Mouse (Mus musculus) kidney, postnatal 4 days (tissue): Measurements from ENCODE around the gene Uhrf1.

Experiments used
- DNase-seq, 2 experiments: peaks; one replicate each; pipeline ENCODE4 v3.0.0; 2021; ENCODE audit warnings: mixed read lengths in 2 of 2

Gene Uhrf1

GRCm38 (mm10) chr17:56350694-56351093, 47.6 kb downstream of the Uhrf1 start:
- DNase-seq = peak; percentile 91 to 93

DNA sequence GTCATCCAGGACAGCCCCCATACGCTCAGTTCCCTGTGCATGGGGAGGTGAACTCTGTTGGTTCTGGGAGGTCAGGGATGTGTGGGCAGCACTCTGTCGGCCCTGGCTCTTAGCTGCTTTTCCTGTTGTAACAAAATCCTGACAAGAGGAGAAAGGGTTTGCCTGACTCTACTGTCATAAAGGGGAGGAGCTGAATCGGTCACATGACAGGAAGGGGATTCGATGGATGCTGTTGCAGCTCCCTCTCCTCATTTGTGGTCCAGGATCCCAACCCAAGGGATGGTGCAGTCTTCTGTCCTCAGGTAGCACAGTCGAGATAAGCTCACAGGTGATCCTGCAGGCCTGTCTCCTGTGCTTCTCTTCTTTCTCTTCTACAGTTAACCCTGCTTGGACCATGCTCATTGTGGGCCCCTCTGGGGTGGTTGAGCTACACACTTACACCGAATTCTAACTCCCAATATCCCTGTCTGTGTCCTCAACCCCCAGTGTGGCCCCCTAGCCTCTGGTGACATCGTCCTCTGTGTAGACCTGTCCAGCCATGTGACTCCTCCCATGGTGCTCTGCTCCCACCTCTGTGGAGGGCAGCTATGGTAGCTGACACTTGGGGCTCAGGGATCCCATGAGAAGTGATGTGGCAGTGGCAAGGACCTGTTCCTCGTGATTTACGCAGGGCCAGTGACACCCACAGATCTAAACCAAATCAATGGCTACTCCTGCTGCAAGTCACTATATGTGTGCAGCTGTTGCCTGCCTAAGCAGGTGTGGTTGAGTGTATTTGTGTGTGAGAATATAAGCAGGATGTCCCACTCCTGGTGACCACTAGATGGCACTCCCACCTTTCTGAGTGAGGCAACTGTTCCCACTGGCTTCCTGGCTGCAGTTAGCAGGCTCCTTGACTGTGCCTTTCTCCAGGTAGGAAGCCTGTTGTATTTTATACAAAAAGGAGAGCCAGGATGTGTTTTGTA, 54.1 kb downstream of the Uhrf1 start:
- peak; percentile 78 to 83 for DNase-seq

DNA sequence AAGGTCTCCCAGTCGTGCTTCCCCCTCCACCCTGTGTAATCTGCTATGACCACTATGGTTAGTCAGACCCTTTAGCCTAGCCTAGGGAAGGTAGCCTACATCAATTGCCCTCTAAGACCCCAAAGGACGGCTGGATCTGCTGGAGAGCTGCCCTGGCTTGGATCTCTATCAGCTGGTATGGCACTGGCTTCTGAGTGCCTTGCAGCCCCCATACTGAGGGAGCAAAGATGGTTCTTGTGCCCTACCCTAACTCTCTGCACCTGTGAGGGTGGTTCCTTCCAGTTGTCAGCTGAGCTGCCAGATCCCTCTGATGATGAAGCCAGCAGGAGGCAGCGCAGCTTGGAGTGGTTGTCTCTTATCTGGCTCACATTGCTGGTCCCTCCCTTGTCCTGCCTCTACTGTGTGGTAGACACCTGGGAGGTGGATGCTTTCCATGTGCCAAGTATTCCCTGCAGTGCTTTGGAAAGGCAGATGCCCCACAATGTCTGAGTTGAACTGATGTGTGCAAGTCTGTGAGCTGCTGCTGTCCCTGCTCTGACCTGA, 56.1 kb downstream of the Uhrf1 start:
- no peak for DNase-seq

GRCm38 (mm10) chr17:56359864-56360263, 56.7 kb downstream of the Uhrf1 start:
- no peak for DNase-seq

GRCm38 (mm10) chr17:56360451-56360850, 57.3 kb downstream of the Uhrf1 start:
- no peak for DNase-seq

- no peak for DNase-seq
These were observed 58.4 kb downstream of the Uhrf1 start for GRCm38 (mm10) chr17:56361542-56361941.

DNA sequence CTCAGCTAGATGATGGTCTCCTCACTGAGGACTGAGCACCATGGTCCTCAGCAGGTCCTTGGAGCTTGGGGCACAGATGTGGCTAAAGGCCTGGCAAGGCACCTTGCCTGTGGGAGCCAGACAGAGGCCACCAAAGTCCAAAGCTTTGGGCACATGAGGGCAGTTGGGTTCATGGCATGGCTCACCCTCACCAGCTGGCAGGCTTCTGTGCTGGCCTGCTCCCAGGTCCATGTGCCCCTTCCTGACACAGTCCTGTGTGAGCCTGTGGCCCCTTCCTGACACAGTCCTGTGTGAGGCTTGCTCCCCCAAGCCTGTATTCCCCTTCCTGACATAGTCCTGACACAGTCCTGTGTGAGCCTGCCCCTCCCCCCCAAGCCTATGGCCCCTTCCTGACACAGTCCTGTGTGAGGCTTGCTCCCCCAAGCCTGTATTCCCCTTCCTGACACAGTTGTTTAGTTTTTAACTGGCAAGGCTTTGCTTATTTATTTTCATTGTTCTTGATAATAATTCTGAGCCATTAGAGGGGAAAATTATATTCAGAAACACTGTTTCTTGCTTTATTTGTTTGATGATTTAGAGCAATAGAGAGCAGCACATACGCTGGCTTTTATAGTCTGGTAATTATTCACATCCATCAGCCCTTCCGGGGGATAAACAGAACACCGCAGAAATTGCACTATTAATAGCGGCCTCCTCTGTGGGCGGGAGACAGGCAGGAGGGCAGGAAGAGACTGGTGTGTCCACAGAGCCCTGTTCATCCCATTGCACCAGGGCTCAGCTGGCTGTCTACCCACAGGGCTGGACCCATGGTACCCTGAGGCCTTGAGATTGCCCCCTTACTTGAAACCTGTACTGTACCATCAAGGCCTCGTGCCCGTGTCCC, 62.9 kb downstream of the Uhrf1 start:
- DNase-seq = peak; percentile 47 to 56

DNA sequence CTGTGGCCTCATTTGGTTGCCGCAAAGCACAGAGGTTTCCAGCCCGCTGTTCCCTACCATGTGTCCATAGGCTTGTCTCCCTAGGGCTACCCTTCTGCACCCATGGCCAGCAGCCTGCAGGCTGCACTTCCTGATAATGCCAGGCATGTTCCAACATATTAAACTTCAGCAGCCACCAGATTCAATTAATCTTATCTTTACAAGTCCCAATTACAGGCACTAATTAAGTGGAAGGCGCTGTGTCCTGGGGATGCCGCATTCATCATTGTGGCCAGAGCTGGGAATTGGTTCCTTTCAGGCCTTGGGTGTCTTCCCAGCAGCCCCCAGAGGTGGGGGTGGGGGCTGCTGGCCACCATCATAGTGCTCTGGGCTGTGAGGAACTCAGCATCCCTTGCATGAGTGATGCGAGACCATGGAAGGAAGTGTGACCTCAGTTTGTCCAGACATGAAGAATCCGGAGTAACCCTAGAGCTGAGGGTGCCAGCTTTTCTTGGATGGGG, 65.2 kb downstream of the Uhrf1 start:
- DNase-seq = no peak

DNA sequence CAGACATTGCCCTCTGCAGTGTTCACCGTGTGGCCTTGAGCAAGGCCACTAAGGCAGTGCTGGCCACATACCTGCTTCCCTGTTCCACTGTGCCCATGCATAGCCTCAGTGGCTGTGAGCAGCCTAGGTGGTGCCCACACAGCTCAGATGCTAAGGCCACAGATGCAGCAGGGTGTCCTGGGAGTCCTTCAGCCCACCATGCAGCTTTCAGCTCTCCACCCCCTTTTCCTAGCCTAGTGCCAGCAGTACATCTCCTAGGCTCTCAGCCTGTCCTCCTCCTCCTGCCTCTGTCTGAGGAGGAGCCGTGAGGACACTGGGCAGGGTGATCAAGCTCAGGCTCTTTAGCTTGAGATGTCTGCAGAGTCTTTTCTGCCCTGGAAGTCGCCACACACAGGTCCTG, 67.0 kb downstream of the Uhrf1 start:
- no peak for DNase-seq

DNA sequence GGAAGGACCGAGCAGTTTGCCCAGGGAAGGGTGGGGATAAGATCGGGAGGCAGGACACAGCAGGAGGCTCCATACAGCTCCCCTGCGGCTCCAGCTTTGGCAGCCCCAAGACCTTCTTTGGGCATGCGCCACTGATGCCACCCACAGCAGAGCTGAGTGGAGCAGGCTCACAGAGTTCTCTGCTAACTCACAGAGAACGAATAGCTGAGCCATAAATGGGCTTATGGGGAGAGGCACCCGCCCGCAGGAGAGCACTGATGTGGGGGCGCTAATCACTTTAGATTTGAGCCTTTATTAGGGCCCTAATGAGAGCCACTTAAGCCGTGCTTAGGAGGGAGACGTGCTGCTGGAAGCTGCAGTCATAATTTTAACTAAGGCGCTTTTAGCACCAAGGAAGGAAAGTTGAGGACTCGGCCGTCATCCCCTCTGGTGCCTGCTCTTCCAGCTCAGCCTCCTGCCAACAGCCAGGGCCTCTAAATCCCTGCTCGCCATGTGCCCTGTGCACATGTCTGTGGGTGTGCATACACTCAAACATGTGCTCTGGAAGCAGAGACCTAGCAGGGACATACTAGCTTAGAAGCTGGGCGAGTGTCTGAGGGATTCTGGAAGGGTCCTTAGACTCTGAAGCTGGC, 68.0 kb downstream of the Uhrf1 start:
- DNase-seq = no peak

GRCm38 (mm10) chr17:56372109-56372508, 69.0 kb downstream of the Uhrf1 start:
- no peak for DNase-seq
